Mouse (Mus musculus): ENCODE results near the gene Ccdc85b. TPM values are rescaled to one million over a fixed set of nuclear protein-coding genes. Genes with fewer than 3 reads are reported as not detected.
"Not testable (repeated sequence)": the region's sequence is repeated elsewhere in the genome, so short reads cannot be mapped to it uniquely, and the experiment has no call there.

The Ccdc85b gene
- total and polyA plus RNA-seq, 2 experiments from 2014 or later: 16.0 to 18.5 TPM

DNA sequence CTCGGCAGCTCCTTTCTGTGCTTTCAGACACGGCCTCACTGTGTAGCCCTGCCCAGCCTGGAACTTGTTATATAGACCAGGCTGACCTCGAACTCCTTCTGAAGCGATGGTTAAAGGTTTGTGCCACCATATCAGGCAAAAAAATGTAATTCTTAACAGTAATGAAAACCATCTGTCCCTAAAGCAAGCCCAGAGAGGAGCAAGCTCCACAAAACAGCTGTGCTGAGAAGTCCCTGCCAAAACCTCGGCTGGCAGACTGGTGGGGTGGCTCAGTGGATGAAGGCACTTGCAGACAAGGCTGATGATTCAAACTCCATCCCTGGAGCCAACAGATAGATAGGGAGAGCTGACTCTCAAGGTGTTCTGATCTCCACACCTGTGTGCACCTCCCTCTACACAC, 48.6 kb downstream of the Ccdc85b start:
- ATAC-seq: no peak
- no peak for DNase-seq (ENCODE audit: low spot score)
- TF ChIP-seq CTCF (IDR thresholded peaks at IDR 0.05; ENCODE audit: low read depth): no peak

DNA sequence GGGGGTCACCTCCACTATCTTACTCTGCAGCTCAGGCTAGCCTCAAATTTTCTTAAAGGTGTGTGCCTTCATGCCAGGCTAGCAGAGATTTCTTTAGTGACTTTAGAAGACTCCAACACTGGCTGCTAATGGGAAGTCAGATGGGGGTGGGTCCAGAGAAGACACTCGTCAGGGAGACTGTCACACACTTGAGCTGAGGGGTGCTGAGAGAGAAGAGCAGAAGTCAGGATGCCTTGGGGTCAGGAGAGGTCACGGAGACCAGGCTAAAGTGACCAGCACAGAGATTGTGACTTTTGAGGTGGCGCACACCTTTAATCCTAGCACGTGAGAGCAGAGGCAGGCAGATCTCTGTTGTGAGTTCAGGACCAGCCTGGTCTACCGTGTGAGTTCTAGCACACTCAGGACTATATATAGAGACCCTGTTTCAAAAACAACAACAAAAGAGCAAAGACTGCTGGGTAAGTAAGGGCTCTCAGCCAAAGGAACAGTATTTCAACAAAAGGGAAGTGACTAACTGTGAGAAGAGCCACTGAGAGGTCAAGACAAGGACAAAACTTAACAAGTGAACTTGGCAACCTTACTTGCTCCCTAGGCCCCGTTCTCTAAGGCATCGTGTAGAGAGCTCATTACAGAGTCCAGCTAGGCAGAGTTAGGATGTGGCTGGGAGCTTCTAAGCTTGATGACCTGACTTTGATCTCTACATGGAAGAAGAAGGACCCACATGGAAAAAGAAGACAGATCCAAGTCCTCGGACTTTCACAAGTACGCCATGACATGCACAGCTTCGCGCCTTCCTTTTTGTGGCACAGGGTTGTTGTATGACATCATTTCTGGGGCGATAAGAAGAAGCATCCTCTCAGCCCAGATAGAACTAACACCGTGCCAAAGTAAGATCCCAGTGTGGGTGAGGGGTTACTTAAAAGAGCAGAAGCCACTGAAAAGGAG, 49.4 kb downstream of the Ccdc85b start:
- no peak for TF ChIP-seq CTCF (IDR thresholded peaks at IDR 0.05; ENCODE audit: low read depth)
- H3K4me1 ChIP-seq (ENCODE audit: insufficient read depth, low read length): 0 out of 2 replicates have a peak, but pooled peaks cover 11% of the 10 kb centered on the region
- no peak overlapping the region for H3K4me2 ChIP-seq (ENCODE audit: low read depth, low read length)
- no peaks in the 10 kb centered on the region for H3K36me3 ChIP-seq (ENCODE audit: insufficient read depth, low read length)
- ATAC-seq (no peak), DNase-seq (ENCODE audit: low spot score) (no peak)
- H3K9me3 ChIP-seq (ENCODE audit: low read length): no peaks in the 10 kb centered on the region
- H3K4me3 ChIP-seq (ENCODE audit: low read length): no peak overlapping the region
- H3K27me3 ChIP-seq (ENCODE audit: insufficient read depth, low read length): no peaks in the 10 kb centered on the region
- 80% methylated on average over 13 of the region's 13 CpGs for WGBS
- H3K9ac ChIP-seq (replicated peaks; ENCODE audit: low read length): no peak overlapping the region
- peak overlapping the region; percentile 41; the same call in 1 of the 2 replicates for H3K27ac ChIP-seq

More for the DNA sequence above, 48.6 kb downstream of the Ccdc85b start:
- no peak overlapping the region for H3K9ac ChIP-seq (replicated peaks; ENCODE audit: low read length)
- peak overlapping the region; percentile 41; the same call in 1 of the 2 replicates for H3K27ac ChIP-seq
- no peak overlapping the region for H3K4me2 ChIP-seq (ENCODE audit: low read depth, low read length)
- no peaks in the 10 kb centered on the region for H3K36me3 ChIP-seq (ENCODE audit: insufficient read depth, low read length)
- 76% methylated on average over 5 of the region's 5 CpGs for WGBS
- no peaks in the 10 kb centered on the region for H3K9me3 ChIP-seq (ENCODE audit: low read length)
- H3K4me1 ChIP-seq (ENCODE audit: insufficient read depth, low read length): 0 out of 2 replicates have a peak, but pooled peaks cover 11% of the 10 kb centered on the region
- H3K4me3 ChIP-seq (ENCODE audit: low read length): no peak overlapping the region
- no peaks in the 10 kb centered on the region for H3K27me3 ChIP-seq (ENCODE audit: insufficient read depth, low read length)

DNA sequence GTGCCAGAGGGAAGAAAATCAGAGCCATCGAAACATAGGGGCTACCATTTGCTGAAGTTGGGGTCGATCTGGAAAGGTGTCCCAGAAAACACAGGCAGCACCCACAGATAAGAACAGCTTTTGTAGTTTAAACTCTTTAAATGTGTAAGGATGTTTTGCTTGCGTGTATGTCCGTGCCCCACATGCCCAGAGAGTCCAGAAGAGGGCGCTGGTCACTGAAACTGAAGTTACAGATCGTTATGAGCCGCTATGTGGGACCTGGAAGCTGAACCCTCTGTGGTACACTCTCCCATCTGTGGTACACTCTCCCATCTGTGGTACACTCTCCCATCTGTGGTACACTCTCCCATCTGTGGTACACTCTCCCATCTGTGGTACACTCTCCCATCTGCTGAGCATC, 50.6 kb downstream of the Ccdc85b start:
- WGBS: 16% methylated on average over 7 of the region's 7 CpGs
- DNase-seq (ENCODE audit: low spot score) (peak; percentile 84), ATAC-seq (peak; percentile 56; the same call in 1 of the 2 replicates)
- H3K27ac ChIP-seq: peak overlapping the region; percentile 95
- H3K27me3 ChIP-seq (ENCODE audit: insufficient read depth, low read length): no peaks in the 10 kb centered on the region
- peak overlapping the region; percentile 55 for H3K4me3 ChIP-seq (ENCODE audit: low read length)
- TF ChIP-seq CTCF (IDR thresholded peaks at IDR 0.05; ENCODE audit: low read depth): peak; percentile 76
- H3K4me2 ChIP-seq (ENCODE audit: low read depth, low read length): peak overlapping the region; percentile 81
- peak overlapping the region; percentile 71 for H3K9ac ChIP-seq (replicated peaks; ENCODE audit: low read length)
- 0 out of 2 replicates have a peak, but pooled peaks cover 11% of the 10 kb centered on the region for H3K4me1 ChIP-seq (ENCODE audit: insufficient read depth, low read length)
- no peaks in the 10 kb centered on the region for H3K36me3 ChIP-seq (ENCODE audit: insufficient read depth, low read length)
- no peaks in the 10 kb centered on the region for H3K9me3 ChIP-seq (ENCODE audit: low read length)

DNA sequence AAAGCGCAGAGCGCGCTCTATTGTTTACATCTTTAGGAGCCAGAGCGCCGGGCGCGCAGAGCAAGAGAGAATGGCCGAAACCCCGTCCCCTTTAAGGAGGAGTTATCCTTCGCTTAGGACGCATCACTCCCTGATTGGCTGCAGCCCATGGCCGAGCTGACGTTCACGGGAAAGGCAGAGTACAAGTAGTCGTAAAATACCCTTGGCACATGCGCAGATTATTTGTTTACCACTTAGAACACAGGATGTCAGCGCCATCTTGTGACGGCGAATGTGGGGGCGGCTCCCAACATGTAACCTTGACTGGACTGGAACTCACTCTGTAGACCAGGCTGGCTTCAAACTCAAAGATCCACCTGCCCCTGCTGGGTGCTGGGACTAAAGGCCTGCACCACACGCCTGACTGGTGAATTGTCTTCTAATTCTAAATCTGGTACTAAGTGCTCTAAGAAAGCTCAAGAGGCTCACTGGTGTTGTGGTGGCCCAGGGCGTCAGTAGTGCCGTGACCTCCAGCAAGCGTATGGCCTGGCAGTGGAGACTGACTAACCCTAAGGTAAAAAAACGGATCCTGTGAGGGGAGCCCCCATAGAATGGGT, 51.1 kb downstream of the Ccdc85b start:
- Histone ChIP-seq H3K4me2 (ENCODE audit: low read depth, low read length) (peak overlapping the region; percentile 81), H3K4me3 (ENCODE audit: low read length) (peak overlapping the region; percentile 55), H3K27ac (peak overlapping the region; percentile 95), H3K9ac (replicated peaks; ENCODE audit: low read length) (peak overlapping the region; percentile 71), H3K4me1 (ENCODE audit: insufficient read depth, low read length) (0 out of 2 replicates have a peak, but pooled peaks cover 11% of the 10 kb centered on the region)
- WGBS: 9% methylated on average over 20 of the region's 25 CpGs
- H3K9me3 ChIP-seq (ENCODE audit: low read length); H3K27me3 ChIP-seq (ENCODE audit: insufficient read depth, low read length); H3K36me3 ChIP-seq (ENCODE audit: insufficient read depth, low read length): not testable (repeated sequence)
- ATAC-seq (peak; percentile 85), DNase-seq (ENCODE audit: low spot score) (peak; percentile 38)
- peak; percentile 23; the same call in 1 of the 2 replicates for TF ChIP-seq CTCF (IDR thresholded peaks at IDR 0.05; ENCODE audit: low read depth)

DNA sequence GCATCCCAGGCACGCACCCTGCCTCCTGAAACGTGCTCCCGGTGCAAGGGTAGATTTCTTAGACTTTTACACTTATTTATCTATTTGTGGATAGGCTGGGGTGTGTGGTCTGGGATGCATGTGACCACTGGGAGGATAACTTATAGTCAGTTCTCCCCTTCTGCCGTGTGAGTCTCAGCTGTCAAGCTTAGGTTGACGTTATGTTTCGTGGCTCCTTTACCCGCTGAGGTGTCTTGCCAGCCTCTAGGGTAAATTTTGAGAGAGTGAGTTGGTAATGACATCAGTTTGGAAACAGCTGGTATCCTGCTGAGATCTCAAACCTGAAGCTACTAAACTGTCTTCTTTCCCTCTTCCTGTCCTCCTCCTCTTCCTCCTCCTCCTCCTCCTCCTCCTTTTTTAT, 51.8 kb downstream of the Ccdc85b start:
- Histone ChIP-seq H3K4me3 (ENCODE audit: low read length) (peak overlapping the region; percentile 30), H3K4me2 (ENCODE audit: low read depth, low read length) (peak overlapping the region; percentile 59), H3K9me3 (ENCODE audit: low read length) (no peaks in the 10 kb centered on the region), H3K4me1 (ENCODE audit: insufficient read depth, low read length) (0 out of 2 replicates have a peak, but pooled peaks cover 11% of the 10 kb centered on the region), H3K27me3 (ENCODE audit: insufficient read depth, low read length) (no peaks in the 10 kb centered on the region), H3K36me3 (ENCODE audit: insufficient read depth, low read length) (no peaks in the 10 kb centered on the region), H3K27ac (peak overlapping the region; percentile 62; the same call in 1 of the 2 replicates), H3K9ac (replicated peaks; ENCODE audit: low read length) (no peak overlapping the region; the same call in 1 of the 2 replicates)
- no peak for TF ChIP-seq CTCF (IDR thresholded peaks at IDR 0.05; ENCODE audit: low read depth)
- ATAC-seq (no peak), DNase-seq (ENCODE audit: low spot score) (no peak)
- WGBS: 24% methylated on average over 7 of the region's 7 CpGs

Other genes starting within 250 kb of the Ccdc85b start
- 60.3 and 63.6 TPM in 2 replicates for gene Pacs1, start 184.8 kb downstream of the Ccdc85b start, total RNA-seq (2014; rRNA removed)
- 33.1 and 41.0 TPM in 2 replicates for gene Pacs1, start 184.8 kb downstream of the Ccdc85b start, polyA plus RNA-seq (2015; fragmentation: Nextera tagmentation; extraction: Ambion mirVana)
- 266 and 341 TPM in 2 replicates for gene Sf3b2, start 162.4 kb downstream of the Ccdc85b start, total RNA-seq (2014; rRNA removed)
- gene Sf3b2, start 162.4 kb downstream of the Ccdc85b start, polyA plus RNA-seq (2015; fragmentation: Nextera tagmentation; extraction: Ambion mirVana): 322 and 334 TPM in 2 replicates
- 25.0 and 27.3 TPM in 2 replicates for gene Gal3st3, start 159.6 kb downstream of the Ccdc85b start, total RNA-seq (2014; rRNA removed)
- gene Gal3st3, start 159.6 kb downstream of the Ccdc85b start, polyA plus RNA-seq (2015; fragmentation: Nextera tagmentation; extraction: Ambion mirVana): 26.9 and 31.9 TPM in 2 replicates
- not detected in 2 replicates for gene Catsper1, start 122.2 kb downstream of the Ccdc85b start, total RNA-seq (2014; rRNA removed)
- not detected in 2 replicates for gene Catsper1, start 122.2 kb downstream of the Ccdc85b start, polyA plus RNA-seq (2015; fragmentation: Nextera tagmentation; extraction: Ambion mirVana)
- 0.50 and 9.8 TPM in 2 replicates for gene Cst6, start 108.3 kb downstream of the Ccdc85b start, total RNA-seq (2014; rRNA removed)
- 14.9 and 16.1 TPM in 2 replicates for gene Cst6, start 108.3 kb downstream of the Ccdc85b start, polyA plus RNA-seq (2015; fragmentation: Nextera tagmentation; extraction: Ambion mirVana)
- 21.2 and 25.2 TPM in 2 replicates for gene Eif1ad, start 91.2 kb downstream of the Ccdc85b start, total RNA-seq (2014; rRNA removed)
- 46.7 and 49.2 TPM in 2 replicates for gene Eif1ad, start 91.2 kb downstream of the Ccdc85b start, polyA plus RNA-seq (2015; fragmentation: Nextera tagmentation; extraction: Ambion mirVana)
- gene Banf1, start 90.7 kb downstream of the Ccdc85b start, total RNA-seq (2014; rRNA removed): 78.3 and 95.8 TPM in 2 replicates
- 316 and 319 TPM in 2 replicates for gene Banf1, start 90.7 kb downstream of the Ccdc85b start, polyA plus RNA-seq (2015; fragmentation: Nextera tagmentation; extraction: Ambion mirVana)
- 23.2 and 30.5 TPM in 2 replicates for gene Sart1, start 69.2 kb downstream of the Ccdc85b start, total RNA-seq (2014; rRNA removed)
- gene Sart1, start 69.2 kb downstream of the Ccdc85b start, polyA plus RNA-seq (2015; fragmentation: Nextera tagmentation; extraction: Ambion mirVana): 45.0 and 47.4 TPM in 2 replicates
- gene Tsga10ip, start 55.4 kb downstream of the Ccdc85b start, total RNA-seq (2014; rRNA removed): not detected in 2 replicates
- gene Tsga10ip, start 55.4 kb downstream of the Ccdc85b start, polyA plus RNA-seq (2015; fragmentation: Nextera tagmentation; extraction: Ambion mirVana): not detected in 2 replicates
- gene Drap1, start 32.9 kb downstream of the Ccdc85b start, total RNA-seq (2014; rRNA removed): 111 and 123 TPM in 2 replicates
- gene Drap1, start 32.9 kb downstream of the Ccdc85b start, polyA plus RNA-seq (2015; fragmentation: Nextera tagmentation; extraction: Ambion mirVana): 331 and 338 TPM in 2 replicates
- 85.1 and 100 TPM in 2 replicates for gene AI837181, start 32.8 kb downstream of the Ccdc85b start, total RNA-seq (2014; rRNA removed)
- gene AI837181, start 32.8 kb downstream of the Ccdc85b start, polyA plus RNA-seq (2015; fragmentation: Nextera tagmentation; extraction: Ambion mirVana): 81.8 and 82.8 TPM in 2 replicates
- gene Fosl1, start 10.3 kb downstream of the Ccdc85b start, total RNA-seq (2014; rRNA removed): not detected in 2 replicates
- not detected in 2 replicates for gene Fosl1, start 10.3 kb downstream of the Ccdc85b start, polyA plus RNA-seq (2015; fragmentation: Nextera tagmentation; extraction: Ambion mirVana)
- 76.1 and 103 TPM in 2 replicates for gene Fibp, start 2.7 kb upstream of the Ccdc85b start, total RNA-seq (2014; rRNA removed)
- 172 and 179 TPM in 2 replicates for gene Fibp, start 2.7 kb upstream of the Ccdc85b start, polyA plus RNA-seq (2015; fragmentation: Nextera tagmentation; extraction: Ambion mirVana)
- gene Ctsw, start 10.6 kb upstream of the Ccdc85b start, total RNA-seq (2014; rRNA removed): 1.2 and 4.5 TPM in 2 replicates
- gene Ctsw, start 10.6 kb upstream of the Ccdc85b start, polyA plus RNA-seq (2015; fragmentation: Nextera tagmentation; extraction: Ambion mirVana): 1.6 and 2.0 TPM in 2 replicates
- gene Efemp2, start 16.1 kb upstream of the Ccdc85b start, total RNA-seq (2014; rRNA removed): 46.3 and 49.3 TPM in 2 replicates
- gene Efemp2, start 16.1 kb upstream of the Ccdc85b start, polyA plus RNA-seq (2015; fragmentation: Nextera tagmentation; extraction: Ambion mirVana): 36.5 and 41.7 TPM in 2 replicates
- 56.8 and 58.8 TPM in 2 replicates for gene Mus81, start 30.5 kb upstream of the Ccdc85b start, total RNA-seq (2014; rRNA removed)
- 27.4 and 27.7 TPM in 2 replicates for gene Mus81, start 30.5 kb upstream of the Ccdc85b start, polyA plus RNA-seq (2015; fragmentation: Nextera tagmentation; extraction: Ambion mirVana)
- gene Cfl1, start 32.6 kb upstream of the Ccdc85b start, total RNA-seq (2014; rRNA removed): 1,468 and 1,477 TPM in 2 replicates
- 3,076 and 3,214 TPM in 2 replicates for gene Cfl1, start 32.6 kb upstream of the Ccdc85b start, polyA plus RNA-seq (2015; fragmentation: Nextera tagmentation; extraction: Ambion mirVana)
- 3.8 and 4.8 TPM in 2 replicates for gene 1700020D05Rik, start 45.9 kb upstream of the Ccdc85b start, total RNA-seq (2014; rRNA removed)
- not detected in 2 replicates for gene 1700020D05Rik, start 45.9 kb upstream of the Ccdc85b start, polyA plus RNA-seq (2015; fragmentation: Nextera tagmentation; extraction: Ambion mirVana)
- 78.0 and 79.0 TPM in 2 replicates for gene Snx32, start 52.6 kb upstream of the Ccdc85b start, total RNA-seq (2014; rRNA removed)
- gene Snx32, start 52.6 kb upstream of the Ccdc85b start, polyA plus RNA-seq (2015; fragmentation: Nextera tagmentation; extraction: Ambion mirVana): 75.0 and 79.6 TPM in 2 replicates
- gene Ovol1, start 102.8 kb upstream of the Ccdc85b start, total RNA-seq (2014; rRNA removed): not detected in 2 replicates
- 0.25 TPM in 1 of 2 replicates, not detected in the other for gene Ovol1, start 102.8 kb upstream of the Ccdc85b start, polyA plus RNA-seq (2015; fragmentation: Nextera tagmentation; extraction: Ambion mirVana)
- 15.0 and 19.3 TPM in 2 replicates for gene Ap5b1, start 110.1 kb upstream of the Ccdc85b start, total RNA-seq (2014; rRNA removed)
- gene Ap5b1, start 110.1 kb upstream of the Ccdc85b start, polyA plus RNA-seq (2015; fragmentation: Nextera tagmentation; extraction: Ambion mirVana): 2.3 and 2.6 TPM in 2 replicates
- 33.6 and 40.4 TPM in 2 replicates for gene Rnaseh2c, start 144.0 kb upstream of the Ccdc85b start, total RNA-seq (2014; rRNA removed)
- gene Rnaseh2c, start 144.0 kb upstream of the Ccdc85b start, polyA plus RNA-seq (2015; fragmentation: Nextera tagmentation; extraction: Ambion mirVana): 66.4 and 75.4 TPM in 2 replicates
- gene Kat5, start 152.3 kb upstream of the Ccdc85b start, total RNA-seq (2014; rRNA removed): 95.2 and 163 TPM in 2 replicates
- gene Kat5, start 152.3 kb upstream of the Ccdc85b start, polyA plus RNA-seq (2015; fragmentation: Nextera tagmentation; extraction: Ambion mirVana): 72.0 and 74.0 TPM in 2 replicates
- 40.1 and 40.8 TPM in 2 replicates for gene Rela, start 179.6 kb upstream of the Ccdc85b start, total RNA-seq (2014; rRNA removed)
- 30.3 and 33.1 TPM in 2 replicates for gene Rela, start 179.6 kb upstream of the Ccdc85b start, polyA plus RNA-seq (2015; fragmentation: Nextera tagmentation; extraction: Ambion mirVana)
- 25.6 and 43.2 TPM in 2 replicates for gene Sipa1, start 205.8 kb upstream of the Ccdc85b start, total RNA-seq (2014; rRNA removed)
- gene Sipa1, start 205.8 kb upstream of the Ccdc85b start, polyA plus RNA-seq (2015; fragmentation: Nextera tagmentation; extraction: Ambion mirVana): 18.7 and 18.8 TPM in 2 replicates
- 20.6 and 20.7 TPM in 2 replicates for gene Map3k11, start 230.8 kb upstream of the Ccdc85b start, total RNA-seq (2014; rRNA removed)
- gene Map3k11, start 230.8 kb upstream of the Ccdc85b start, polyA plus RNA-seq (2015; fragmentation: Nextera tagmentation; extraction: Ambion mirVana): 10.0 and 10.7 TPM in 2 replicates
- gene Pcnx3, start 231.0 kb upstream of the Ccdc85b start, total RNA-seq (2014; rRNA removed): 75.1 and 97.0 TPM in 2 replicates
- gene Pcnx3, start 231.0 kb upstream of the Ccdc85b start, polyA plus RNA-seq (2015; fragmentation: Nextera tagmentation; extraction: Ambion mirVana): 16.8 and 17.2 TPM in 2 replicates
- not detected in 2 replicates for gene Kcnk7, start 246.5 kb upstream of the Ccdc85b start, total RNA-seq (2014; rRNA removed)
- 0.19 and 0.61 TPM in 2 replicates for gene Kcnk7, start 246.5 kb upstream of the Ccdc85b start, polyA plus RNA-seq (2015; fragmentation: Nextera tagmentation; extraction: Ambion mirVana)

All from hindbrain, postnatal 0 days (tissue).